Mouse (Mus musculus) forebrain, embryonic 16.5 days (tissue): ENCODE measurements around the gene Mrps12. TPM values are rescaled to one million over a fixed set of nuclear protein-coding genes. Genes with fewer than 3 reads are reported as not detected.
A peak's percentile ranks its signal among the peaks of the same experiment; 100 is the strongest.

Experiments
- ATAC-seq: fragments of 200-750 bp; cut with Nextera tagmentation; 2 replicates; pipeline ENCODE4 v1.8.0; 2017; ENCODE audit warnings: mild to moderate bottlenecking, moderate library complexity
- H3K27ac ChIP-seq: fragments of 300-500 bp; sonication (generic); 2 replicates; pipeline ENCODE4 v1.5.1; 2014; ENCODE audit warnings: low read length, control low read depth
- H3K27me3 ChIP-seq: fragments of 300-500 bp; sonication (generic); replicated peaks from 2 replicates; pipeline ENCODE4 v1.6.1; 2014; ENCODE audit warnings: low read length; ENCODE audit not compliant: control insufficient read depth, insufficient read depth
- H3K36me3 ChIP-seq: fragments of 300-500 bp; sonication (generic); 2 replicates; pipeline ENCODE4 v1.6.1; 2014; ENCODE audit not compliant: control insufficient read depth, insufficient read depth
- H3K4me1 ChIP-seq: fragments of 300-500 bp; sonication (generic); replicated peaks from 2 replicates; pipeline ENCODE4 v1.6.1; 2014; ENCODE audit warnings: low read length; ENCODE audit not compliant: control insufficient read depth, insufficient read depth
- H3K4me2 ChIP-seq: fragments of 300-500 bp; sonication (generic); 2 replicates; pipeline ENCODE4 v1.6.1; 2014; ENCODE audit warnings: mild to moderate bottlenecking, low read length, control low read depth
- H3K4me3 ChIP-seq: fragments of 300-500 bp; sonication (generic); replicated peaks from 2 replicates; pipeline ENCODE4 v1.5.1; 2014; ENCODE audit warnings: mild to moderate bottlenecking, low read length, control low read depth
- H3K9ac ChIP-seq: fragments of 300-500 bp; sonication (generic); replicated peaks from 2 replicates; pipeline ENCODE4 v1.6.1; 2014; ENCODE audit warnings: low read depth, low read length, control low read depth
- H3K9me3 ChIP-seq: fragments of 300-500 bp; sonication (generic); 2 replicates; pipeline ENCODE4 v1.6.1; 2016; ENCODE audit warnings: low read length; ENCODE audit not compliant: control insufficient read depth
- WGBS: fragments of 180-500 bp; shearing (Covaris S2); extraction: QIAGEN DNeasy Blood & Tissue Kit; methylation state at CpG from one replicate; pipeline ENCODE4 v1.1.7; 2014; 5-methylcytosine and 5-hydroxymethylcytosine counted together
- polyA plus RNA-seq: library from polyadenylated mRNA; unstranded; fragments of >200 nt; fragmentation: Nextera tagmentation; extraction: Ambion mirVana; gene quantifications from 2 replicates; pipeline ENCODE4 v1.2.1, GENCODE M21; 2015

Mrps12 gene
- polyA plus RNA-seq, 1 experiment from 2014 or later, result 105 TPM

DNA sequence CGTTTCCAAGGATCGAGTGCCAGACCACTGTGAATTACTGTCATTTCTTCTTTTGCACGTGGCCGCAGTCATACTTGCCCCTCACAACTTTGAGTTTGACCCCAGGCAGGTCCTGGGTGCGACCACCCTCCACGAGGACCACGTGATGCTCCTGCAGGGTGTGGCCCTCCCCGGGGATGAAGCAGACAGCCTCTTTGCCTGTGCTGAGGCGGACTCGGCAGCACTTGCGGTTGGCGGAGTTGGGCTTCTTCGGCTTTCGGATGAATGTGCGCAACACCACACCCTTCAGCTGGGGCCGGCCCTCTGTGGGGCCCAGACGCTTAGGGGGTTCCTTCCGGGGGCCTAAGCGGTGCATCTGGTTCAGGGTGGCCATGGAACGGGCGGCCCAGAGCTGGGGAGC, 1.8 kb downstream of the Mrps12 start:
- Histone ChIP-seq H3K4me3 (no peak overlapping the region), H3K27me3 (no peaks in the 10 kb centered on the region), H3K9ac (no peak overlapping the region), H3K4me1 (peaks cover 14% of the 10 kb centered on the region), H3K4me2 (no peak overlapping the region), H3K27ac (no peak overlapping the region), H3K36me3 (0 out of 2 replicates have a peak, but pooled peaks cover 5% of the 10 kb centered on the region), H3K9me3 (no peaks in the 10 kb centered on the region)
- 94% methylated on average over 21 of the region's 21 CpGs for WGBS
- no peak for ATAC-seq

DNA sequence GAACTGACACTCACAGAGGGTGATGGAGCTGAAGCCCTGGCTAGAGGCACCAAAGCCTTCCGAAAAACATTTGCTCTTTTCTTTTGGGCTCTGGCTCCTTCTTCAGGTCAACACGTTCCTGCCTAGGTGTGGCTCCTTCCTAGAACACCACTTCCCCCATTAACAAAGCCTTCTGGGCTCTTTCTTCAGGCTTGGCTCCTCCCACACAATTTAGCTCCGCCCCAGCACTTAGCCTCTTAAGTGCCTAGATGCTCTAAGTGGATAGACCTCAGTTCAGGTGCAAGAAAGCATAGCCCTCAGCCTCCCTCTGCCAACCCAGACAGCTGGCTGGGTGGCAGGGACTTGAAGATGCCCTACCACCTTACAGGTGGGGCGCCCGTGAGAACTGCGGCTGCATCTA, 5.9 kb downstream of the Mrps12 start:
- 77% methylated on average over 6 of the region's 6 CpGs for WGBS
- no peak overlapping the region for H3K9ac ChIP-seq
- H3K9me3 ChIP-seq, result peaks cover 5% of the 10 kb centered on the region
- H3K36me3 ChIP-seq, result 0 out of 2 replicates have a peak, but pooled peaks cover 5% of the 10 kb centered on the region
- H3K4me3 ChIP-seq, result no peak overlapping the region
- no peak for ATAC-seq
- peaks cover 4% of the 10 kb centered on the region for H3K4me1 ChIP-seq
- H3K4me2 ChIP-seq, result no peak overlapping the region
- H3K27ac ChIP-seq, result no peak overlapping the region
- no peaks in the 10 kb centered on the region for H3K27me3 ChIP-seq

DNA sequence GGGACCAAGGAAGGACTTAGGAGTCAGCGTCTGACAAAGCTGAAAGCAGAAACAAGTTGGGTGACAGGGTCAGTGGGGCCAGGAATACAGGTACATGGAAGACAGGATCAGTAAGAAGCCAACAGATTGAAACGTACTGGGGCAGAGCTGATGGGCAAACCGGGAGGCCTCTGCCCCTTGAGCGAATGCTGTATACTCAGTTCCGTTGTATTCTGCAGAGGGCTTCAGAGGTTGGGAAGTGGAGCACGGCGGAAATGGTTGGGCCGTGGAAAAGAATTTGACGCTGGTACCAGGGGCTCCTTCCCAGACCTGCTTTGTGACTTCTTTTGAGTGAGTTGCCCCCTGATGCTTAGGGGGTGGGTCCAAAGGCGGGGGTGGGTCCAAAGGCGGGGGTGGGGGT, 8.4 kb downstream of the Mrps12 start:
- Histone ChIP-seq H3K36me3 (0 out of 2 replicates have a peak, but pooled peaks cover 5% of the 10 kb centered on the region), H3K9me3 (peaks cover 5% of the 10 kb centered on the region), H3K4me2 (peak overlapping the region; percentile 74), H3K4me1 (peaks cover 3% of the 10 kb centered on the region), H3K27ac (no peak overlapping the region), H3K4me3 (peak overlapping the region; percentile 51), H3K9ac (peak overlapping the region; percentile 46), H3K27me3 (no peaks in the 10 kb centered on the region)
- WGBS, result 6% methylated on average over 11 of the region's 11 CpGs
- ATAC-seq, result 0 out of 2 replicates have a peak, but pooled peaks have one; percentile 7

DNA sequence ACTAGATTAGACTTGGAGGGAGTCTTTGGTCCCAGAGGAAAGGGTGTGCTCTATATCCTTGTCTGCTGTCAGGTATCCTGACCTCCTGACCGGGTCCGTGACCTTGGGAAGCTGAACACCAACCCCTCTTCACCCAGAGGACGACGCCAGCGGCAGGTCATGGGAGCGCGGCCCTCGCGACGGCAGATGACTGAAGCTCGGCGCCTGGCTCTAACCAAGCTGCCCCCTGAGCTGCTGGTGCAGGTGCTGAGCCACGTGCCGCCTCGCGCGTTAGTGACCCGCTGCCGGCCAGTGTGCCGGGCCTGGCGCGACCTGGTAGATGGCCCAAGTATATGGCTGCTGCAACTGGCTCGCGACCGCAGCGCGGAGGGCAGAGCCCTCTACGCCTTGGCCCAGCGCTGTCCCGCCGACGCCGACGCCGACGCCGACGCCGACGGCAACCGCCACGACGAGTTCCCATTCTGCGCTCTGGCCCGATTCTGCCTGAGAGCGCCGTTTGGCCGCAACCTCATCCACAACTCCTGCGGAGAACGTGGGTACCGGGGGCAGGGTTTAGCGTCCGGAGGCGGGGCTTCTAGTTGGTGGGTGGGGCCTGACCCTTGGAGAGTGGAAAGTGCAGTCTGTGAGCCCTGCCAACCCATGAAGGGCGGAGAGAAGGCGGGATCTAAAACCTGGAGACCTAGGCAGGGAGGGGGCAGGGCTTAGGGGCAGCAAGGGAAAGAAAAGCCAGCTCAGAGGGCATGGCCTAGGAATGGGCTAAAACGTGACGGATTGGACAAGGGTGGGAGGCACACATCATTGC, 9.1 kb downstream of the Mrps12 start:
- Histone ChIP-seq H3K4me3 (peak overlapping the region; percentile 51), H3K4me2 (peak overlapping the region; percentile 74), H3K4me1 (peaks cover 3% of the 10 kb centered on the region), H3K27ac (no peak overlapping the region), H3K27me3 (no peaks in the 10 kb centered on the region), H3K9me3 (peaks cover 5% of the 10 kb centered on the region), H3K9ac (peak overlapping the region; percentile 46), H3K36me3 (0 out of 2 replicates have a peak, but pooled peaks cover 5% of the 10 kb centered on the region)
- peak; percentile 89 for ATAC-seq
- 2% methylated on average over 58 of the region's 58 CpGs for WGBS

DNA sequence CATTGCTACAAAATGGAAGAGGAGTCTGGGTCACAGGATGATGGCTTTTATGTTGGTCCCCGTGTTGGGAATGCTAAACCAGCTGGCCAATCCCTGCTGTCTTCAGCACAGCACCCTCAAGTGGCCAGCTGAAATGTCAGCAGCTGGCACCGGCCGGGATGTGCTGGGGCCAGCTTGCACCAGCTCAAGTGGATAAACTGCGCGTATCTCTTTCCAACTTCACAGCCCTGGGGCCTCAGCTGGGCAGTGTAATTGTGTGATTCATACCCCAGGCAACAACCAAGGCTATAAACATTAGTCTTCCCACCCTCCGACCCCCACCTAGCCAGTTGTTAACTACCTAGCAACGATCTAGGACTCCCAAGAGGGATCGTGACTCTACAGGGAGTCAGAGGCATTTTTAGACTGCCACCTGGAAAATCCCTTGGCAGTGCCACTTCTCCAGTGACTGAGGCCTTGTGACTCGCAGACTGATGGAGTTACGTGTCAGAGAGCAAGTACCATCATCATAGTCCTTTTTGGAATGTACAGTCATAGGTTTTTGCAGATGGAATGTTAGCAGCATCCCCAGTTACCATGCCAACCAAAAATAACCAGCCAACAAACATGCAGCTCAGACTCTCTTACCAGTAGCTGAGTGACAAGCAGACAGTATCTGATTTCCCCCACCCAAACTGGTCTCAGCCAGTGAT, 13.8 kb downstream of the Mrps12 start:
- no peak overlapping the region for H3K27ac ChIP-seq
- no peak overlapping the region for H3K4me3 ChIP-seq
- peaks cover 2% of the 10 kb centered on the region; the same call in 1 of the 2 replicates for H3K4me1 ChIP-seq
- H3K4me2 ChIP-seq, result no peak overlapping the region
- no peaks in the 10 kb centered on the region for H3K36me3 ChIP-seq
- no peak overlapping the region for H3K9ac ChIP-seq
- H3K27me3 ChIP-seq, result no peaks in the 10 kb centered on the region
- 59% methylated on average over 10 of the region's 10 CpGs for WGBS
- peaks cover 5% of the 10 kb centered on the region for H3K9me3 ChIP-seq
- ATAC-seq, result no peak

DNA sequence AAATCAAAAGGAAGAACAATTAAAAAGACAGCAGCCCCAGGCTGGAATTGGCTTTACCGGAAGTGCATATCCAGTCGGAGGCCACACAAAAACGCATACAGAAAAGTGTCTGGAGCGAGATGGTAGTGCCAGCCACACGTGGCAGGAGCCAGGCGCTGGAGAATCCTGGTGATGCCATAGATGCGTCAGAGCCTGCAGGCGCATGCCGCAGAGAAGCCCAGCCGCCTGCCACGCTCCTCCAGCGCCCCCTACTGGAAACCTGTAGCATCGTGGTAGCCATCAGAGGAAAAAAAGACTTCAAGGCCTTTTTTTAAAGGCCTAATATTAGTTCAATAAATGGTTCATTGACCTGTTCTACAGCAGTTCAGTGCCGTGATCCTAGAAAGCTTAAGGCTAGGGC, 15.0 kb downstream of the Mrps12 start:
- Histone ChIP-seq H3K36me3 (no peaks in the 10 kb centered on the region), H3K4me3 (no peak overlapping the region; the same call in 1 of the 2 replicates), H3K4me1 (no peaks in the 10 kb centered on the region; the same call in 1 of the 2 replicates), H3K4me2 (peak overlapping the region; percentile 42), H3K9me3 (peaks cover 5% of the 10 kb centered on the region), H3K27ac (no peak overlapping the region), H3K27me3 (no peaks in the 10 kb centered on the region), H3K9ac (no peak overlapping the region)
- peak; percentile 78 for ATAC-seq
- whole genome bisulfite sequencing, result 6% methylated on average over 14 of the region's 14 CpGs

DNA sequence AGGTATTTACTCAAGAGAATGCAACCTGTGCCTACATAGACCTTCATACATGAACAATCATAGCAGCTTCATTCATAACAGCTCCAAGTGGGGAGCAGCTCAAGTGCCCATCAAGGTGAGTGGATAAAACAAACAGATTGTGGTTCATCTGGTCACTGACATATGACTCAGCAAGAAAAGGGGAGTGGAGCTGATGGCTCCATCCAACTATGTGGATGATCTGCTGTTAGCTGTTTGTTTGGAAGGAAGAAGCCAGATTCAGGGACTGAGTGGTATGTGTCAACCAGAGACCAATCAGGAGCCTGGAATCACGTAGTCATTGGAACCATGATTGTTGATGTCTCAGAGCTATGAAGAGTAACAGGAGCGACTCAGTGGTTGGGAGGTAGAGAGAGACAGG, 17.0 kb downstream of the Mrps12 start:
- no peak overlapping the region for H3K4me2 ChIP-seq
- no peak for ATAC-seq
- no peak overlapping the region for H3K9ac ChIP-seq
- H3K9me3 ChIP-seq, result no peaks in the 10 kb centered on the region
- 100% methylated on average over 2 of the region's 2 CpGs for WGBS
- no peaks in the 10 kb centered on the region for H3K36me3 ChIP-seq
- no peaks in the 10 kb centered on the region; the same call in 1 of the 2 replicates for H3K4me1 ChIP-seq
- H3K4me3 ChIP-seq, result no peak overlapping the region
- H3K27me3 ChIP-seq, result no peaks in the 10 kb centered on the region
- no peak overlapping the region for H3K27ac ChIP-seq

DNA sequence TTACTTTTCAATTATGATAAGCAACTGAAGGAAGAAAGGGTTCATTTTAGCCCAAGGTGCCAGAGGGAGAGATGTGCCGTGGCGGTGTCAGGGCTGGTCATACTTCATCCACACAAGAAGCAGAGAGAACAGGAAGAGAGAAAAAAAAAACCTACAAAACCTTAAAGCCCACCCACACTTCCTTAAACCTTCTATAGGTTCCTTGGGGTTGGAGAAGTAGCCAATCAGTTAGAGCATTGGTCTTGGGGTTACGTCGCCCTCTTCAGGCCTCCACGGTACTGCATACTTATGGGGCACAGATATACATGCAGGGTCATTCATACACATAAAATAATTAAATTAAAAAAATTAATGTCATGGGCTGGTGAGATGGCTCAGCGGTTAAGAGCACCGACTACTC, 19.5 kb downstream of the Mrps12 start:
- Histone ChIP-seq H3K36me3 (no peaks in the 10 kb centered on the region), H3K9me3 (no peaks in the 10 kb centered on the region), H3K4me3 (no peak overlapping the region), H3K27ac (no peak overlapping the region), H3K4me2 (no peak overlapping the region), H3K27me3 (no peaks in the 10 kb centered on the region), H3K9ac (no peak overlapping the region), H3K4me1 (no peaks in the 10 kb centered on the region; the same call in 1 of the 2 replicates)
- 97% methylated on average over 7 of the region's 7 CpGs for WGBS
- ATAC-seq, result no peak

DNA sequence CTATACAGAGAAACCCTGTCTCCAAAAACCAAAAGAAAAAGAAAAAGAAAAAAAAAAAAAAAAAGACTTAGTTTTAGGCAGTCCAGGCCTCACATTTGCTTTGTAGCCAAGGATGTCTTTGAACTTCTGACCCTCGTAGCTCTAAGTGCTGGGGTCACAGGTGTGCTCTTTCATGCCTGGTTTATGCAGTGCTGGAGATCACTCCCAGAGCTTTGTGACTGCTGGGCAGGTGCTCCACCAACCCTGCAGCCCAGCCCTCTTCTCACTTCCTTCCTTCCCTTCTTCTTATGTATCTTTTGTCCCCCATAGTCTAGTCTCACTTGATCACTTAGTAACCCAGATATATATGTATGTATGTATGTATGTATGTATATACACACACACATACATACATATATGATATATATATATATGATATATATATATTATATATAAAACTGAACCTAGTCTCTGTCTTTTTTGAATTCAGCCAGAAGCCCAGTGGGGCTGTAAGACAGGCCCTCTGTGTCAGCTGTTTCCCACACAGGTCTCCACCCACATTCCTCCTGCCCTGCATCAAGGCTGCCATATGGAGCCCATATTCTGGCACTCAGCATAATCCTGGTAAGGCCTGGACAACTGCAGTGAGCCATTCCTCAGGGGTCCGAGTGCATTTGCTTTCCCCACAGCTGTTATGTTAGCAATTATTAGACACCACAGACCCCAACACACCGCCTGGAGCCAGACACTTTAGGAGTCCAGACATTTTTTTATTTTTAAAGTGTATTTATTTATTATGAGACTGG, 20.7 kb downstream of the Mrps12 start:
- no peak for ATAC-seq
- no peak overlapping the region for H3K4me2 ChIP-seq
- WGBS, result 82% methylated on average over 3 of the region's 3 CpGs
- no peaks in the 10 kb centered on the region for H3K27me3 ChIP-seq
- H3K9me3 ChIP-seq, result no peaks in the 10 kb centered on the region
- no peak overlapping the region for H3K27ac ChIP-seq
- no peak overlapping the region for H3K9ac ChIP-seq
- H3K4me3 ChIP-seq, result no peak overlapping the region
- H3K36me3 ChIP-seq, result no peaks in the 10 kb centered on the region
- H3K4me1 ChIP-seq, result peaks cover 10% of the 10 kb centered on the region
